Mouse (Mus musculus): ENCODE results near the gene Epha2. TPM values are rescaled to one million over a fixed set of nuclear protein-coding genes. Genes with fewer than 3 reads are reported as not detected.

Epha2 gene
- total RNA-seq, 1 experiment: 256 TPM

DNA sequence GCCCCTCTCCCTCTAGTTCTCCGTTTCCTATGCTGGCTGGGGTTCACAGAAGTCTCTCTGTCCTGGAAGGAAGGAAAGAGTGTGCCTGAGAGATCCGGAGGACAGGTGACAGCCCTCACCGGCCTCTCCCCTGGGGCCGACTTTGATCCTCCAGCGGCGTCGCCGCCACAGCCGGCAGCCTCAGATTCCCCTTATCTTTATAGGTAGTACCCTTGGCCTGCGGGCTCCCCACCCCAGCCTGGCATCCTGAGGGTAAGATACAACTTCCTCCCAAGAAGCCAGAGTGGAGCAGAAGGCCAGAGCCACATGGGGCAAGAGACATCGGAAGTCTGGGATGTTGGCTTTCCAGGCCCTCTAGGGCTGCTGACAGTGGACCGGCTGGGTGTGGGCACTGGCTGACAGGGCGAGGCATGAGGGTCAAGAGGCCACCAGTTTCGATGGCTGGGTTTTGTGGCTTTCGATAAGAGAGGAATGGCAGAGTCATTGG lies 13.5 kb upstream of the Epha2 start:
- peaks cover 11 to 30% of the 10 kb centered on the region in 2 experiments; a peak in 3 of 4 replicates for H3K4me1 ChIP-seq (ENCODE audit: control insufficient read depth in 2 of 2, insufficient read depth in 2 of 2, low read length in 2 of 2, poor library complexity in 1 of 2)
- H3K9ac ChIP-seq (ENCODE audit: insufficient read depth, low read depth, low read length, poor library complexity, severe bottlenecking): peak overlapping the region; percentile 80
- peak overlapping the region; percentile 99 for H3K27ac ChIP-seq (ENCODE audit: insufficient read depth, low read depth, low read length, poor library complexity, severe bottlenecking)
- in situ Hi-C loops (cut with MboI; ENCODE audit: low sequenced_read_pairs in 2 of 2, unreplicated experiment in 2 of 2): loop anchor here in 1 of 2 experiments (10.0 kb wide), 1 partner anchor 277 kb away; no protein-coding TSS in a partner anchor
- TF ChIP-seq HCFC1 (IDR thresholded peaks at IDR 0.05; ENCODE audit: borderline replicate concordance, insufficient read depth, low read length) (no peak), ZNF384 (IDR thresholded peaks at IDR 0.05; ENCODE audit: low read depth, low read length) (no peak), CHD2 (IDR thresholded peaks at IDR 0.05; ENCODE audit: low read depth, low read length) (no peak), ZC3H11A (IDR thresholded peaks at IDR 0.05; ENCODE audit: borderline replicate concordance, low read depth, low read length) (no peak), MAFK (IDR thresholded peaks at IDR 0.05; ENCODE audit: insufficient read depth, low read depth, low read length) (no peak)
- H3K4me3 ChIP-seq (ENCODE audit: insufficient read depth in 1 of 2, low read depth in 1 of 2, low read length in 2 of 2, poor library complexity in 1 of 2, severe bottlenecking in 1 of 2): peak overlapping the region; percentile 3 to 47; a peak in 3 of 4 replicates
- no peaks in the 10 kb centered on the region for H3K9me3 ChIP-seq (ENCODE audit: control insufficient read depth, insufficient read depth, low read depth, low read length)
- no peak for DNase-seq (ENCODE audit: low read depth, low spot score)
- 0 out of 2 replicates have a peak, but pooled peaks cover 4% of the 10 kb centered on the region for H3K36me3 ChIP-seq (ENCODE audit: control insufficient read depth, insufficient read depth, low read length, poor library complexity, severe bottlenecking)

DNA sequence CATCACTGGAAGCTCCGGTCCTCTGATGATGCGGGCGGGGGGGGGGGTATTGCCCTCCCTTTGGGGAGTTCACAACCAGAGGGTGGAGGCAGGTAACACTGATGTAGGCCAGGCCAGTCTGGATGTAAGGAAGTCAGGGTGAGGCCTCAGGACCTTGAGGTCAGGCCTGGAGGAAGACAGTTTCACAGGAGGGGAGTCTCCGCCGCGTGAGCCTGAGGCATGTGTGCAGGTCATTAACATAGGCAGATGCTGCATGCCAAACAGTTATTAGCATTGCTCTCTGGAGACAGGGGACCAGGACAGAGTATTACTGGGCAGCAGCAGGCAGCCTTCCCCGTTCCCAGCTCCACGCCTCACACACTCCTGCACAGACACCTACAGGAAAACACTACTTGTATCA lies 12.9 kb upstream of the Epha2 start:
- no peak for DNase-seq (ENCODE audit: low read depth, low spot score)
- H3K9ac ChIP-seq (ENCODE audit: insufficient read depth, low read depth, low read length, poor library complexity, severe bottlenecking): peak overlapping the region; percentile 72; the same call in 1 of the 2 replicates
- H3K4me1 ChIP-seq (ENCODE audit: control insufficient read depth in 2 of 2, insufficient read depth in 2 of 2, low read length in 2 of 2, poor library complexity in 1 of 2): peaks cover 14 to 35% of the 10 kb centered on the region in 2 experiments
- no peak for TF ChIP-seq CHD2 (IDR thresholded peaks at IDR 0.05; ENCODE audit: low read depth, low read length)
- TF ChIP-seq HCFC1 (IDR thresholded peaks at IDR 0.05; ENCODE audit: borderline replicate concordance, insufficient read depth, low read length): no peak
- TF ChIP-seq ZC3H11A (IDR thresholded peaks at IDR 0.05; ENCODE audit: borderline replicate concordance, low read depth, low read length): no peak
- no peak for TF ChIP-seq ZNF384 (IDR thresholded peaks at IDR 0.05; ENCODE audit: low read depth, low read length)
- TF ChIP-seq MAFK (IDR thresholded peaks at IDR 0.05; ENCODE audit: insufficient read depth, low read depth, low read length): no peak
- no peaks in the 10 kb centered on the region for H3K9me3 ChIP-seq (ENCODE audit: control insufficient read depth, insufficient read depth, low read depth, low read length)
- H3K36me3 ChIP-seq (ENCODE audit: control insufficient read depth, insufficient read depth, low read length, poor library complexity, severe bottlenecking): peaks cover 8% of the 10 kb centered on the region; the same call in 1 of the 2 replicates
- in situ Hi-C loops (cut with MboI; ENCODE audit: low sequenced_read_pairs in 2 of 2, unreplicated experiment in 2 of 2): loop anchor here in 1 of 2 experiments (10.0 kb wide), 1 partner anchor 277 kb away; no protein-coding TSS in a partner anchor
- peak overlapping the region in 1 of 2 experiments; percentile 59; a peak in 1 of 4 replicates for H3K4me3 ChIP-seq (ENCODE audit: insufficient read depth in 1 of 2, low read depth in 1 of 2, low read length in 2 of 2, poor library complexity in 1 of 2, severe bottlenecking in 1 of 2)
- H3K27ac ChIP-seq (ENCODE audit: insufficient read depth, low read depth, low read length, poor library complexity, severe bottlenecking): peak overlapping the region; percentile 99

DNA sequence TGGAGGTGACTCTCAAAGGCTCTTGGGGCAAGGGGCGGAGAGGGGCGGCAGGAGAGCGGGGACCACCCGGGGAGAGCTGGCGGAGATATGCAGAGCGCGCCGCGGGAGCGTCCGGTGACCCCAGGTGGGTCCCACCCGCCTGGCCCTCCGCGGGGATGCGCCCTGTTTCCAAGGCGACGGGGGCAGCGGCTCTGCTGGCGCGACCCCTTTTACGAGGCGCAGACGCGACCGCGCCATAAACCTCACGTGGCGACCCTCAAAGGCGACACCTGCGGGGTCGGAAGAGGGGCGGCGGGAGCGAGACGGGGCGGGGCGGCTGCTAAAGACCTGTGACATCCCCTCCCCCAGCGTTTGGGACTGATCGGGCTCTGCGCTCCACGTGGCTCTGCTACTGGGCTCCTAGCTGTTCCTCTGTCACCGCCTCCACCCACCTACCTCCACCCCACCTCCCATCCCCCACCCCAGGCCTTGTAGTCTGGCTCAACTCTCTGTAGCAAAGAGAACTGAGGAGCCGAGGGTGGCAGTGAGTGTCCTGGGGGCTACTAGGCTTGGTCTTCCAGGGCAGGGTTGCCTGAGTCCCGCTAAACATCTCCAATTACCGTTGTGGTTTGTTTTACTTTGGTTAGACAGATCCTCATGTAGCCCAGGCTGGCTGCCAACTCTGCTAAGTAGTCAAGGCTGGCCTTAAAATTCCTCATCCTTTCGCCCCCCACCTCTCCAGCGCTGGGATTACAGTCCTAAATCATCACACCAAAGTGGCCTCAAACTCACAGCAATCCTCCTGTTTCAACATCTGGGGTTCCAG lies 9.3 kb upstream of the Epha2 start:
- DNase-seq (ENCODE audit: low read depth, low spot score): peak; percentile 95
- H3K36me3 ChIP-seq (ENCODE audit: control insufficient read depth, insufficient read depth, low read length, poor library complexity, severe bottlenecking): peaks cover 8% of the 10 kb centered on the region; the same call in 1 of the 2 replicates
- no peaks in the 10 kb centered on the region for H3K9me3 ChIP-seq (ENCODE audit: control insufficient read depth, insufficient read depth, low read depth, low read length)
- peak overlapping the region; percentile 22 to 63 for H3K4me3 ChIP-seq (ENCODE audit: insufficient read depth in 1 of 2, low read depth in 1 of 2, low read length in 2 of 2, poor library complexity in 1 of 2, severe bottlenecking in 1 of 2)
- TF ChIP-seq HCFC1 (IDR thresholded peaks at IDR 0.05; ENCODE audit: borderline replicate concordance, insufficient read depth, low read length) (peak; percentile 60; the same call in 1 of the 2 replicates), ZC3H11A (IDR thresholded peaks at IDR 0.05; ENCODE audit: borderline replicate concordance, low read depth, low read length) (no peak)
- peak overlapping the region; percentile 99 for H3K27ac ChIP-seq (ENCODE audit: insufficient read depth, low read depth, low read length, poor library complexity, severe bottlenecking)
- H3K9ac ChIP-seq (ENCODE audit: insufficient read depth, low read depth, low read length, poor library complexity, severe bottlenecking): peak overlapping the region; percentile 73
- peaks cover 11 to 43% of the 10 kb centered on the region in 2 experiments for H3K4me1 ChIP-seq (ENCODE audit: control insufficient read depth in 2 of 2, insufficient read depth in 2 of 2, low read length in 2 of 2, poor library complexity in 1 of 2)
- in situ Hi-C loops (cut with MboI; ENCODE audit: low sequenced_read_pairs in 2 of 2, unreplicated experiment in 2 of 2): no loop called here

DNA sequence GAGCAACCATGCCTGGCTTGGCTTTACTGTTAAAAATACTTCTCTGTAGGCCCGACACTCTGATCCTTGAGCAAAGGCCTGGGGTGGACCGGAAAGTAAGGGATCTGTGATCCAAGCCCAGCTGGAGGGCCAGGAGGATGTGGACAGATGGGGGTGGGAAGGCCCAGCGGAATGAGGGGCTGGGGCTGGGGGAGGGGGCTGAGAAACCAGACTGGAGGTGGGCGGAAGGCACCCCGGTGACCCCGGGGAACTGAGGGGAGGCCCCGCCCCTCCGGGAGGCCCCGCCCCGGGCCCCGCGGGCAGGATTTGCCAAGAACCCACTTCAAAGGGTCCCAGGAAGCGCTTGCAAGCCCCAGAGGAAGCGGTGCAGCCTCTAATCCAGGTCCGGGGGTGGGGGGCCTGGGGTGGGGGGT lies 5.3 kb upstream of the Epha2 start:
- Histone ChIP-seq H3K4me3 (ENCODE audit: insufficient read depth in 1 of 2, low read depth in 1 of 2, low read length in 2 of 2, poor library complexity in 1 of 2, severe bottlenecking in 1 of 2) (peak overlapping the region in 1 of 2 experiments; percentile 66; a peak in 2 of 4 replicates), H3K9ac (ENCODE audit: insufficient read depth, low read depth, low read length, poor library complexity, severe bottlenecking) (peak overlapping the region; percentile 7; the same call in 1 of the 2 replicates), H3K27ac (ENCODE audit: insufficient read depth, low read depth, low read length, poor library complexity, severe bottlenecking) (peak overlapping the region; percentile 63; the same call in 1 of the 2 replicates), H3K4me1 (ENCODE audit: control insufficient read depth in 2 of 2, insufficient read depth in 2 of 2, low read length in 2 of 2, poor library complexity in 1 of 2) (peaks cover 19 to 45% of the 10 kb centered on the region in 2 experiments), H3K36me3 (ENCODE audit: control insufficient read depth, insufficient read depth, low read length, poor library complexity, severe bottlenecking) (peaks cover 8% of the 10 kb centered on the region; the same call in 1 of the 2 replicates), H3K9me3 (ENCODE audit: control insufficient read depth, insufficient read depth, low read depth, low read length) (no peaks in the 10 kb centered on the region)
- TF ChIP-seq MAFK (IDR thresholded peaks at IDR 0.05; ENCODE audit: insufficient read depth, low read depth, low read length) (no peak), CHD2 (IDR thresholded peaks at IDR 0.05; ENCODE audit: low read depth, low read length) (no peak), ZC3H11A (IDR thresholded peaks at IDR 0.05; ENCODE audit: borderline replicate concordance, low read depth, low read length) (no peak), ZNF384 (IDR thresholded peaks at IDR 0.05; ENCODE audit: low read depth, low read length) (no peak), HCFC1 (IDR thresholded peaks at IDR 0.05; ENCODE audit: borderline replicate concordance, insufficient read depth, low read length) (no peak)
- DNase-seq (ENCODE audit: low read depth, low spot score): no peak
- in situ Hi-C loops (cut with MboI; ENCODE audit: low sequenced_read_pairs in 2 of 2, unreplicated experiment in 2 of 2): no loop called here
